Mouse (Mus musculus) ovary, postnatal 10 days (tissue): ENCODE results near the gene Ahnak2.

Experiments used
- DNase-seq: peaks from one replicate; pipeline ENCODE4 v3.0.0; 2022; ENCODE audit warnings: low spot score

Gene Ahnak2

GRCm38 (mm10) chr12:112760154-112760926 is 42.1 kb downstream of the Ahnak2 start, which contains the start of gene Pld4:
TSS of gene Pld4 (plus strand) at chr12:112760655.
- no peak for DNase-seq

GRCm38 (mm10) chr12:112759471-112759870 is 43.0 kb downstream of the Ahnak2 start:
- no peak for DNase-seq

GRCm38 (mm10) chr12:112757896-112758295 is 44.6 kb downstream of the Ahnak2 start:
- no peak for DNase-seq

GRCm38 (mm10) chr12:112755900-112756299 is 46.6 kb downstream of the Ahnak2 start:
- DNase-seq = no peak

DNA sequence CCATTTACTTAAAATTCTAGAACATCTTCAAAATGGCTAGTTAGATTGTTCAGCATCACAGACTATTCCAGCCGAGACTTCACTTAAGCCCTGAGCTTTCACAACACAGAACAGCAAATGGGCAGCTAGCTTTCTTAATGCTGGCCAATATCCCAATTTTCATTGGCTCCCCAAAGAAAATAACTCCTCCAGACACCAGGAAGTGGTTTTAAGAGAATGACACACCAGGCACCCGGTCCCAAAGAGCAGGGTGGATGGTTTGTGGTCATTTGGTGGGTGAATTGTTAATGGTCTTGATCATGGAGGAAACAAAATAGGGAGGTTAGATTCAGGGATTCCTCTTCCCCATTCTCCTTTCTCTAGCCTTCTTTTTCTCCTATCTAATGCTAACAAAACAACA is 50.1 kb downstream of the Ahnak2 start:
- no peak for DNase-seq

DNA sequence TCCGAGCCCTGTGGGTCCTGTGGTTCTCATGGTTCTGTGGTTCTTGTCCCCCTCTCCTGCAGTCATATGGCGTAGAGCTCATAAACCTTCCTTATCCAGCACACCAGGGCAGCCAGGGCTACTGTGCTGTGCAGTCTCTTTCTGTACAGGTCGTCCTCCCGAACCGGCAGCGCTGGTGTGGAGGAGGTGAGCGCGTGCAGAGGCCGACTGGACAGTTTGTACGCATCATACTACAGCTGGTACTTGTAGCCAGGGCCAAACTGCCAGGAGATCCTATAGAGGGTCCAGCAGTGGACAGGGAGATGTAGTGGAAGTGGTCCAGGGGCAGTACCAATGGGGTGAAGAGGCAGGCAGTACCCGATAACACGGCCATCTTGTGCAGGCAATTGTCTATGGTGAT is 51.5 kb downstream of the Ahnak2 start:
- DNase-seq = no peak

DNA sequence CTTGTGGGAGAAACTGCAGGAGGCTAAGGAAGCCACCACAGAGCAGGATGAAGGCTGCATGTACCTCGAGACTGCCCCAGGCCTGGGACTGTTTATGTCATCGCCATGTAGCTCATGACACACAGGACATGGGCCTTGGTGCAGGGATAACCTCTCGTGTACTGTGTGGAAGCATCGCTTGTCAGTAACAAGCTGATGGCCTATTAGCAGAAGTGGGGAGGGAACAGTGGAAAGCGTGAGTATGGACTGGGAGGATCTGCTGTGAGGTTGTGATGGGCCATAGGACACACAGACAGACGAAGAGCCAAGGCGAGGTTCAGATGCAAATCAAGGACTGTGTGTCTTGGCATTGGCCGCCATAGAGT is 54.9 kb downstream of the Ahnak2 start:
- no peak for DNase-seq

DNA sequence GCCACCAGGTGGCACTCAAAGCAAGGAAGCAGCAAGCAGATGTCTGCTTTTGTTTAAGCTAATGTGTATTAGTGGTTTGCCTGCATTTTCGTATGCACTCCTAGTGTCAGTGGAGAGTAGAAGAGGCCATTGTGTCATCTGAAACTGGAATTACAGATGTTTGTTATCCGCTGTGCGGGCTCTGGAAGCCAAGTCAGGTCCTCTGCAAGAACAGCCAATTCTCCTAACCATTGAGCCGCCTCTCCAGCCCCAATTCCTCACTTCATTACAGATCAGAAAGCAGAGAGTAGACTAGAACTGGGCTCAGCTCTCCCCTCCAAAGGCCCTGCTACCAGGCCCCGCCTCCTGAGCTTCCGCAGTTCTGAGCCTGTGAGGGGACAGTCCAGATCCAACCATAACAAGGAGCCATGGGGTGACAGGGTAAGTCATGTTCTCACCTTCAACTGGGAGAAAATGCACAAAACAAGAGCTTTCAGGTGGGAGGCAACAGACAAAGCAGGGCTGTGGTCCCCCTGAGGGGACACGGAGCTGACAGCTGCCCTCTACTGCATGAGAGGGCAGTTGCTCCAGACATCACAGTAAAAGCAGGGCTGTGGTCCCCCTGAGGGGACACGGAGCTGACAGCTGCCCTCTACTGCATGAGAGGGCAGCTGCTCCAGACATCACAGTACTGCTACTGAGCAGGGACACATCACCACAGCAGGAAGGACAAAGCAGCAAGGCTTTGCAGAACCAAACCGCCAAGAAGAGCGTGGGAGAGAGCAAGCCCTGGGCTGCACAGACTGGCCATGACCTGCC is 55.5 kb downstream of the Ahnak2 start:
- DNase-seq = no peak

DNA sequence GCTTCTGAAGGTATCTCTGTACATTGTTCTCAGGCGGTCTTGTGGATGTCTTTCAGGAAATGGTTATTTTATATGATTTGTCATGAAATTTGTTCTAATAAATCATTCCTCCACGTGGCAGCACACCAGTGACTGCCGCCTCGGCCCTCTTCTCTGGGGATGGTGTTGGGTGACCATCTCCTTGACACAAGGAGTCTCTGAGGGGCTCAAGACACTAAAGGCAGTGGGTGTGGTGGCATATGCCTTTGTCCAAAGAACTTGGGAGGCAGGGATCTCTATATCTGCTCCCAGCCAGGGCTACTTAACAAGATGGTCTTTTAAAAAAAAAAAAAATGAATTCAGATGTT is 56.0 kb downstream of the Ahnak2 start:
- DNase-seq = no peak

DNA sequence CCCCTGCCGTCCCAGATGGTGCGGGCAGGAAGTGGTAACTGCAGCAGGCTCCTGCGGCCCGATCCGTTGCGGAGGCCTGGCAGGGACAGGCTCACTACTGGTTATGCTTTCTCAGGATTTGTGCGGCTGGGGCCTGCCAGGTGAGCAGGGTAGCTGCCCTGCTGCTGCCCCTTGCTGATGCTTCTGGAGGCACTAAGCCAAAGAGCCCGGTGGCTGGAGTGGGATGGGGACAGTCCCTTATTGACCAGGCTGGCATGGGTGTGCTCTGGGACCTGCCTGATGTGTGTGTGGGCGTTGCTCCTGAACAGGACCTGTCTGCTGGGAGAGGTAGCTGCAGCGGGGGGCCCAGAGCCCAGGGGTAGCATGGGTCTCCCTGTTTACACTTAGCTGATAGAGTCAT is 56.7 kb downstream of the Ahnak2 start:
- DNase-seq = no peak

- no peak for DNase-seq
Observed at GRCm38 (mm10) chr12:112744891-112745580, 57.4 kb downstream of the Ahnak2 start.

GRCm38 (mm10) chr12:112744211-112744610 is 58.2 kb downstream of the Ahnak2 start:
- DNase-seq = no peak

GRCm38 (mm10) chr12:112743168-112743975 is 59.1 kb downstream of the Ahnak2 start:
- DNase-seq = no peak

GRCm38 (mm10) chr12:112742768-112743167 is 59.7 kb downstream of the Ahnak2 start:
- DNase-seq = no peak

- DNase-seq = no peak
Observed at GRCm38 (mm10) chr12:112739023-112739568, 63.4 kb downstream of the Ahnak2 start.

GRCm38 (mm10) chr12:112738281-112739022 is 64.0 kb downstream of the Ahnak2 start:
- DNase-seq = no peak

GRCm38 (mm10) chr12:112737761-112738160 is 64.7 kb downstream of the Ahnak2 start:
- DNase-seq = no peak

DNA sequence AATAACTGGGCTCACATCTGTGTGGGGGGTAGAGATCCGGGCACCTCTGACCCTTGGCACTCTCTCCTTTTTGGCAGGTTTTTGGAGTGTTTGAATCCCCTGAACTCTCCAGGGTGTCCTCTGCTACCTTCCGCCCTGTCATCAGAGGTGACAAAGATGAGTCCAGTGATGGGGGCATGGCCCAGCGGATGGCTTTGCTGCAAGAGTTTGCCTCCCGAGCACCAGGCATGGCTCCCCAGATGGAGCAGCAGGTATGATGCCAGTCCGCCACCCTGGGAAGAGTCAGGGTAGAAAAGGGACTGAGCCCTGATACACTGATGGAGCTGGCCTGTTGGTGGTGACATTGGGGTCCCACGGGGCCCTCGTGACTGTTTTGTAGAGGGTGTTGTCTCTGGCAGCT is 65.4 kb downstream of the Ahnak2 start:
- DNase-seq = no peak

DNA sequence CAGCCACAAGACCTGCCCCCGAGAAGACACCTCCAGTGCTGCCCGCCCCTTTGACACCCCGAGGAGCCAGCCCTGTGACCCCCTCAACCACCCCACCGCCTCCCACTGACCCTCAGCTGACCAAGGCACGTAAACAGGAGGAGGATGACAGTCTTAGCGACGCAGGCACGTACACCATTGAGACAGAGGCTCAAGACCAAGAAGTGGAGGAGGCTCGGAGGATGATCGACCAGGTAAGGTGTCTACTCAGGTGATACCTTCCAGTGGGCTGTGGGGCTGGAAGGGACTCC is 65.9 kb downstream of the Ahnak2 start:
- no peak for DNase-seq

DNA sequence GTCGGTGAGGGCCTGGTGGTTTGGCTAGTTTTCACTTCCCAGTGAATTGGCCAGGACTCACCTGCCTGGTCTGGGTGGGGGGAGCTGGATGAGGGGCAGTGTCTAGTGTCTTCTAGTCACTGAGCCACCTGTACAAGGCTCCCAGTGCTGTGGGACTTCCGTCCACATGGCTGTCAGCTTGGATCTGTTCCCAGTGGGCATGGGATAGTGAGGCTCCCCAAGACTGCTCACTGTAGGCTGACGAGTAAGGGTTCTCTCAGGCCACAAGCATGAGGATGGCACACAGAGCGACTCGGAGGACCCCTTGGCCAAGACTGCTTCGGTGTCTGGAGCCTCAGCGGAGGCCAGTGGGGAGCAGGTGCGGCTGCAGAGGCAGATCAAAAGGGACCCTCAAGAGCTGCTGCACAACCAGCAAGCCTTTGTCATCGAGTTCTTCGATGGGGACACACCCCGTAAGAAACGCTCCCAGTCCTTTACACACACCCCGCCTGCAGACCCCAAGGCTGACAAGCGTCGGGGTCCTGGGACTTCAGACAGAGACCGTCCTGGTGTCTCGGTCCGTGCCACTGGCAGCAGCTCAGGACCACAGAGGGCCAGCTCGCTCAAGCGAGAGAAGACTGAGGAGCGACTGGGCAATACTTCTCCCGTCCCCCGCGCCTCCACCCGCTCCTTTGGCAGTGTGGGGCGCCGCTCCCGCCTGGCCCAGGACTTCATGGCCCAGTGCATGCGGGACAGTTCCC is 66.4 kb downstream of the Ahnak2 start:
- no peak for DNase-seq
